Mouse (Mus musculus) forebrain, embryonic 10.5 days (tissue): ENCODE data around the gene Lag3. TPM values are rescaled to one million over a fixed set of nuclear protein-coding genes. Genes with fewer than 3 reads are reported as not detected.

Experiments used
- DNase-seq: peaks from one replicate; pipeline ENCODE4 v3.0.0-alpha.2; 2017; ENCODE audit warnings: low spot score; ENCODE audit errors: extremely low spot score
- H3K27ac ChIP-seq: fragments of 300-500 bp; sonication (generic); 2 replicates; pipeline ENCODE4 v1.5.1; 2016; ENCODE audit warnings: mild to moderate bottlenecking
- H3K27me3 ChIP-seq: fragments of 300-500 bp; sonication (generic); 2 replicates; pipeline ENCODE4 v1.6.1; 2016; ENCODE audit warnings: mild to moderate bottlenecking; ENCODE audit not compliant: poor library complexity, severe bottlenecking
- H3K36me3 ChIP-seq: fragments of 300-500 bp; sonication (generic); replicated peaks from 2 replicates; pipeline ENCODE4 v1.6.1; 2016; ENCODE audit warnings: mild to moderate bottlenecking, moderate library complexity
- H3K4me1 ChIP-seq: fragments of 300-500 bp; sonication (generic); 2 replicates; pipeline ENCODE4 v1.6.1; 2016
- H3K4me3 ChIP-seq: fragments of 300-500 bp; sonication (generic); 2 replicates; pipeline ENCODE4 v1.5.1; 2016; ENCODE audit warnings: mild to moderate bottlenecking, moderate library complexity
- H3K9me3 ChIP-seq: fragments of 300-500 bp; sonication (generic); 2 replicates; pipeline ENCODE4 v1.6.1; 2016; ENCODE audit warnings: mild to moderate bottlenecking, moderate library complexity
- WGBS: fragments of 180-500 bp; shearing (Covaris S2); methylation state at CpG from one replicate; pipeline ENCODE4 v1.1.7; 2016; 5-methylcytosine and 5-hydroxymethylcytosine counted together
- polyA plus RNA-seq: library from polyadenylated mRNA; unstranded; fragments of >200 nt; fragmentation: Nextera tagmentation; extraction: Ambion mirVana; gene quantifications from 2 replicates; pipeline ENCODE4 v1.2.1, GENCODE M21; 2016

Lag3 gene
- polyA plus RNA-seq, 1 experiment from 2014 or later, result 0.88 TPM

- H3K9me3 ChIP-seq, result no peaks in the 10 kb centered on the region
- 61% methylated on average over 12 of the region's 12 CpGs for WGBS
- no peak for DNase-seq
- no peaks in the 10 kb centered on the region for H3K27me3 ChIP-seq
- H3K4me1 ChIP-seq, result peaks cover 40% of the 10 kb centered on the region
- H3K27ac ChIP-seq, result peak overlapping the region; percentile 97
- peaks cover 50% of the 10 kb centered on the region for H3K36me3 ChIP-seq
- H3K4me3 ChIP-seq, result peak overlapping the region; percentile 95
These were observed 20.8 kb upstream of the Lag3 start for GRCm38 (mm10) chr6:124932314-124932695.

- Histone ChIP-seq H3K4me1 (peaks cover 40% of the 10 kb centered on the region), H3K9me3 (no peaks in the 10 kb centered on the region), H3K36me3 (peaks cover 44% of the 10 kb centered on the region), H3K4me3 (peak overlapping the region; percentile 95), H3K27ac (peak overlapping the region; percentile 97), H3K27me3 (no peaks in the 10 kb centered on the region)
- DNase-seq, result no peak
- WGBS, result 1% methylated on average over 48 of the region's 48 CpGs
These were observed 20.2 kb upstream of the Lag3 start for GRCm38 (mm10) chr6:124931525-124932313.

GRCm38 (mm10) chr6:124930754-124931524, 19.4 kb upstream of the Lag3 start, which contains the start of gene Mlf2:
TSS of gene Mlf2 (plus strand) at chr6:124931386.
- H3K4me1 ChIP-seq, result peaks cover 42% of the 10 kb centered on the region
- H3K9me3 ChIP-seq, result no peaks in the 10 kb centered on the region
- no peaks in the 10 kb centered on the region for H3K27me3 ChIP-seq
- peak within 1 kb of the TSS; percentile 97 for H3K27ac ChIP-seq
- H3K4me3 ChIP-seq, result peak within 1 kb of the TSS; percentile 95
- WGBS, result under 1% methylated on average over 61 of the region's 64 CpGs
- DNase-seq, result peak; percentile 98
- peaks cover 37% of the 10 kb centered on the region for H3K36me3 ChIP-seq

DNA sequence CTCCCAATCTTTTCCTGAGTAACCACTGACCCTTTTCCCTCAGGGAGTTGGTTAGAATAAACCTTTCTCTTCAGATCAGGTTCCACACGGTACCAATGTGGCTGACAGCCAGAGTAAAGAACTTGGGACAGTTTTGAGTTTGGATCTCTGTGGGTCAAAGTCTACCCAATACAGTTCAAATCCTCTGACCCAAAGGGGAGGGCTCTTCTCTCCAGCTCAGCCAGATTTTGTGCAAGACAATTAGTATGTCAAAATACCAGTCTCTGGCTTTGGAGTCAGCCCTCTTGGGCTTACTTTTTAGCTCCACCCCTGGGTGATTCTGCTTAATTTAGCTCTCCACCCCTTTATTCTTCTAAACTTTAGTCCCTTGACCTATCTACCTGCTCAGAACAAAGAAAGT, 18.7 kb upstream of the Lag3 start:
- DNase-seq, result no peak
- Histone ChIP-seq H3K9me3 (no peaks in the 10 kb centered on the region), H3K4me1 (peaks cover 49% of the 10 kb centered on the region), H3K36me3 (peaks cover 30% of the 10 kb centered on the region), H3K27ac (peak overlapping the region; percentile 97), H3K4me3 (peak overlapping the region; percentile 95), H3K27me3 (no peaks in the 10 kb centered on the region)
- WGBS, result 25% methylated on average over 1 of the region's 1 CpGs

DNA sequence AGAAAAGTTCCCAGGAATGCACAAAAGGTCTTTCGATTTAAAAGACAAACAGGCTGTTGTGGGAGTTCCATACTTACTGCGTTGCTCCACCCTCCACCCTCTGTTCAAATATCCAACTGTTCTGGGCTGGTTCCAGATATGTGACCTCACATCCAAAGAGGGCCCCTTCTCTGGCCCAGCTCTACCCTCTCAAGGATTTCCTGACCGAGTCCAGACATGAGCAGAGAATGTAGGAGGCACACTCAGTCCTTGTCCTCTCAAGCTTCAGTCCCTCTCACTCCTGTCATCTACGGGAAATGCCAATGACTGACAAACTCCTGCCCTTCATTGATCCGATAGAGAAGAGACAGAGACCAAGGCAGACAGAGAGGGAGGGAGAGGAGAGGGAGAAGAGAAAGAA, 14.4 kb upstream of the Lag3 start:
- Histone ChIP-seq H3K27me3 (no peaks in the 10 kb centered on the region), H3K4me3 (no peak overlapping the region), H3K4me1 (peaks cover 39% of the 10 kb centered on the region), H3K36me3 (no peaks in the 10 kb centered on the region), H3K27ac (no peak overlapping the region), H3K9me3 (no peaks in the 10 kb centered on the region)
- DNase-seq, result no peak
- WGBS, result 63% methylated on average over 5 of the region's 5 CpGs

DNA sequence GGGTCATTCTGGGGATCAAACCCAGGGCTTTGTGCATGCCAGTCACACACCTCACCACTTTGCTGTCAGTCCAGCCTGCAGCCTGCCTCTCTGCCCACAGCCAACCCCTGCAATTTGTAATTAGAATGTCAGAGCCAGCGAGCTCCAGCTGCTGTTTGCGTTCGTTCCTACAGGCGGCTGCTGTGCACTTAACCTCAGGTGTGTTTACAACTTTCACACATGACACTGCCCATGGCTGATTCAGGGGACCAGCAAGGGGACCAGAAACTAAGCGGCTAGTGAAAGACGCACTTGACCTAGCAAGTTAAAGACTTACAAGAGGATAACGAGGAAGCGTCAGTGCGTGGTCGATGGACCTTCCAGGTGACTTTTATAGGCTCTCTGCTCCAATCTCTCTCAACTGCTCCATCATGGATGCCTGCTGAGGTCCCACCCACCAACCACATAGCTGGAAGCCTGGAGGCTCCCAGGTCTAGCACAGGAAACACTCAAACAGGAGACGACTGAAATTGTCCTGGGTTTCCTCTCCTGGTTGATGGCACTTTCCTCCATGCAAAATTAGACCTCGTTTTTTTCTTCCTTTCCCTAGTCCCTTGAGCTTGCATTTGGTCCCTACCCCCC, 13.8 kb upstream of the Lag3 start:
- Histone ChIP-seq H3K27ac (0 out of 2 replicates have a peak overlapping the region, but pooled peaks have one; percentile 31), H3K4me1 (peaks cover 42% of the 10 kb centered on the region), H3K27me3 (no peaks in the 10 kb centered on the region), H3K36me3 (no peaks in the 10 kb centered on the region), H3K4me3 (no peak overlapping the region), H3K9me3 (no peaks in the 10 kb centered on the region)
- DNase-seq, result no peak
- WGBS, result 43% methylated on average over 12 of the region's 12 CpGs

DNA sequence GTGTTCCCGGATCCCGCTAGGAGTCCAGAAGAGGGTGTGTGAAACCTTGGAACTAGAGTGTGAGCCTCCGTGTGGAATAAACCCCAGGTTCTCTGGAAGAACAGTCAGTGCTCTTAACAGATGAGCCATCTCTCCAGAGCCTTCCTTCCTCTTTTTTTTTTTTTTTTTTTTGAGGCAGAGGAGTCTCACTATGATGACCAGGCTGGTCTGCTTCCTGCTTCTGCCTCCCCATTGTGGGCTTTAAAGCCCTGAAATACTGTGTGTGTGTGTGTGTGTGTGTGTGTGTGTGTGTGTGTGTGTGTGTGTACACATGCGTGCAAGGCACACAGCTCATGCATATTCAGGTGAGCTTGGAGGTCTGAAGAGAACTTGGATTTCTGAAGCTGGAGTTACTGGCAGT, 10.0 kb upstream of the Lag3 start:
- H3K36me3 ChIP-seq, result no peaks in the 10 kb centered on the region
- 78% methylated on average over 4 of the region's 4 CpGs for WGBS
- no peak overlapping the region for H3K4me3 ChIP-seq
- no peaks in the 10 kb centered on the region for H3K9me3 ChIP-seq
- H3K27me3 ChIP-seq, result no peaks in the 10 kb centered on the region
- no peak for DNase-seq
- H3K27ac ChIP-seq, result peak overlapping the region; percentile 100
- H3K4me1 ChIP-seq, result peaks cover 57% of the 10 kb centered on the region

GRCm38 (mm10) chr6:124920318-124921085, 9.0 kb upstream of the Lag3 start:
- no peaks in the 10 kb centered on the region for H3K9me3 ChIP-seq
- peak overlapping the region; percentile 100 for H3K27ac ChIP-seq
- H3K36me3 ChIP-seq, result no peaks in the 10 kb centered on the region
- peak overlapping the region; percentile 66 for H3K4me3 ChIP-seq
- peaks cover 61% of the 10 kb centered on the region for H3K4me1 ChIP-seq
- no peaks in the 10 kb centered on the region for H3K27me3 ChIP-seq
- no peak for DNase-seq
- 28% methylated on average over 9 of the region's 9 CpGs for WGBS

GRCm38 (mm10) chr6:124919695-124920317, 8.3 kb upstream of the Lag3 start, which contains the start of gene Ptms:
TSS of gene Ptms (minus strand) at chr6:124920103.
- WGBS, result under 1% methylated on average over 13 of the region's 13 CpGs
- peaks cover 5% of the 10 kb centered on the region for H3K36me3 ChIP-seq
- H3K27me3 ChIP-seq, result no peaks in the 10 kb centered on the region
- H3K4me1 ChIP-seq, result peaks cover 63% of the 10 kb centered on the region
- no peaks in the 10 kb centered on the region for H3K9me3 ChIP-seq
- peak; percentile 98 for DNase-seq
- H3K4me3 ChIP-seq, result peak within 1 kb of the TSS; percentile 66
- H3K27ac ChIP-seq, result peak within 1 kb of the TSS; percentile 100

DNA sequence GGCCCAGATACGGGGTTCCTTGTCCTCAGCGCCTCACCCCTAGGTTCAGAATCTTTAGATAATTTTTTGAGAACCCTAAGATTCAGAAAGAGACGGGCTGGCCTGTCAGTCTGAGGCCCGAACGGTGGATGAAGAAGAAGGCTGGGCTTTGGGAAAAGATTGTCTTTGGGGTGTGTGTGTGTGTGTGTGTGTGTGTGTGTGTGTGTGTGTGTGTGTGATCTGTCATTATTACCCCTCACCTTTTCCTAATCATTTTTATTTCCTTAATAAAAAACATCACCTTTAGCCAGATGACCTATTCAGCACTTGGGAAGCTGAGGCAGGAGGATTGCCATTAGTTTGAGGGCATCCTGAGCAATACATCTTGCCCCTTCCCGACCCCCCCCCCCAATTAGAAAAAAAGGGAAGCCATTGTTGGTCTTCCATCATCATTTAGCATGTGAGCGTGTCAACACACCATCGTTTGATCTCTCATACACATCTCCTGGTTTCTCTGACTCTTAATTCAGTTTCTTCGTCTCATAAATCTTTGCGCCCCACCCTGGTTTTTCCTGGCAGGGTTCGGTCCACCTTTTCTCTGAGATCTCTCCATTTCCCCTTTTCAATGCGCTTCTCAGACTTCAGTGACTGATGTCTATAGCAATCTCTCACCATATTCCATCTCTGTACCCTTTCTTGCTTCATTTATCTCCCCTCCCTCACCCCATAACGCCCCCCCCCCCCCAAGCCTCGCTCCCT, 7.6 kb upstream of the Lag3 start:
- no peaks in the 10 kb centered on the region for H3K27me3 ChIP-seq
- peak overlapping the region; percentile 66 for H3K4me3 ChIP-seq
- no peaks in the 10 kb centered on the region for H3K9me3 ChIP-seq
- H3K4me1 ChIP-seq, result peaks cover 71% of the 10 kb centered on the region
- peak overlapping the region; percentile 100 for H3K27ac ChIP-seq
- H3K36me3 ChIP-seq, result peaks cover 12% of the 10 kb centered on the region
- WGBS, result 28% methylated on average over 13 of the region's 14 CpGs
- DNase-seq, result no peak

DNA sequence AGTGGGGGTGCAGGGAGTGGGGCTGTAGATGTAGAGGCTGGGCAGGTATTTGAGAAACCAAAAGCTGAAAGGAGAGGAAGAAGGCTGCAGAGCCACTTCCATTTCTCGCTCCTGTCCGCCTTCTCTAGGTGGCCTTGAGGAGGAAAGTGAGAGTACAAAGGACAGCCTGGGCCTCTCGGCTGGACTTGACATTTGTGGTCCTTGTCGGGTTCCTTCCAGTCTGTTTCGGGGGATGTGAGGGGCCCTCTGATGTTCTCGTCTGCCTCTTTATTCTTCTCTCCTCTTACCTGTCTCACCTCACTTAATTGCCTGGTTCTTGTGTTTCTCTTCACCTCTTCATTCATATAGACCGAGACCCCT, 6.8 kb upstream of the Lag3 start:
- WGBS, result 4% methylated on average over 7 of the region's 7 CpGs
- H3K4me3 ChIP-seq, result peak overlapping the region; percentile 66
- H3K4me1 ChIP-seq, result peaks cover 78% of the 10 kb centered on the region
- H3K27me3 ChIP-seq, result peaks cover 6% of the 10 kb centered on the region; the same call in 1 of the 2 replicates
- H3K9me3 ChIP-seq, result no peaks in the 10 kb centered on the region
- peaks cover 20% of the 10 kb centered on the region for H3K36me3 ChIP-seq
- peak overlapping the region; percentile 100 for H3K27ac ChIP-seq
- DNase-seq, result no peak
